Mouse (Mus musculus) kidney, embryonic 15.5 days (tissue): ENCODE results near the gene Gcnt7. TPM values are rescaled to one million over a fixed set of nuclear protein-coding genes. Genes with fewer than 3 reads are reported as not detected.

Experiments
- ATAC-seq: fragments of 200-750 bp; cut with Nextera tagmentation; replicated peaks from 2 replicates; pipeline ENCODE4 v1.8.0; 2017; ENCODE audit warnings: moderate TSS enrichment; ENCODE audit not compliant: low FRiP score
- H3K27ac ChIP-seq: fragments of 300-500 bp; sonication (generic); 2 replicates; pipeline ENCODE4 v1.5.1; 2015; ENCODE audit warnings: mild to moderate bottlenecking, inconsistent platforms
- H3K27me3 ChIP-seq: fragments of 300-500 bp; sonication (generic); 2 replicates; pipeline ENCODE4 v1.6.1; 2015; ENCODE audit warnings: inconsistent platforms
- H3K36me3 ChIP-seq: fragments of 300-500 bp; sonication (generic); 2 replicates; pipeline ENCODE4 v1.6.1; 2015; ENCODE audit warnings: inconsistent platforms
- H3K4me1 ChIP-seq: fragments of 300-500 bp; sonication (generic); 2 replicates; pipeline ENCODE4 v1.6.1; 2015; ENCODE audit warnings: inconsistent platforms
- H3K4me2 ChIP-seq: fragments of 300-500 bp; sonication (generic); 2 replicates; pipeline ENCODE4 v1.6.1; 2015; ENCODE audit warnings: moderate library complexity, mild to moderate bottlenecking, inconsistent platforms
- H3K4me3 ChIP-seq: fragments of 300-500 bp; sonication (generic); replicated peaks from 2 replicates; pipeline ENCODE4 v1.5.1; 2015; ENCODE audit warnings: mild to moderate bottlenecking, inconsistent platforms
- H3K9ac ChIP-seq: fragments of 300-500 bp; sonication (generic); 2 replicates; pipeline ENCODE4 v1.6.1; 2015; ENCODE audit warnings: mild to moderate bottlenecking, inconsistent platforms
- H3K9me3 ChIP-seq: fragments of 300-500 bp; sonication (generic); replicated peaks from 2 replicates; pipeline ENCODE4 v1.6.1; 2016; ENCODE audit warnings: inconsistent platforms
- WGBS: fragments of 180-500 bp; shearing (Covaris S2); methylation state at CpG from one replicate; pipeline ENCODE4 v1.1.7; 2015; ENCODE audit warnings: mixed read lengths; 5-methylcytosine and 5-hydroxymethylcytosine counted together
- polyA plus RNA-seq: library from polyadenylated mRNA; unstranded; fragments of >200 nt; fragmentation: Nextera tagmentation; extraction: Ambion mirVana; gene quantifications from 2 replicates; pipeline ENCODE4 v1.2.1, GENCODE M21; 2015

Gene Gcnt7
- polyA plus RNA-seq, 1 experiment from 2014 or later, result 2.0 TPM

DNA sequence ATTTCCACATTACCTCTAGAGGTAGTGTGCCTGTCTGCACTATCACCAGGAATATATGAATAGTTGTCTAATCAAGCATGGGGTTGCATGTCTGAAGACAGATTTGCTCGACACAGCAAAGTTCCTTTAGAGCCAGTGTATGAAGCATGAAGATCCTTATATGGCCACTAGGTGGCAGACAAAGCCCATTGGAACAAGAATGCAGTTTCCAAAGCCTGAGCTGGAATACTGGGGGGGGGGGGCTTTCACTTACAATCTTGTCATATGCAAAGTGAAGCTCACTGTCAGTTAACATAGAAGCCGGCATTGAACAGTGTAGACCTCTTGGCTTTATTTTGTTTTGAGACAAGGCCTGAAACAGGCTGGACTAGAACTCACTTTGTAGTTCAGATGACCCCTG is 19.5 kb upstream of the Gcnt7 start:
- no peak for ATAC-seq
- Histone ChIP-seq H3K27ac (no peak overlapping the region), H3K9me3 (no peaks in the 10 kb centered on the region), H3K4me2 (no peak overlapping the region), H3K36me3 (no peaks in the 10 kb centered on the region), H3K4me1 (peaks cover 20% of the 10 kb centered on the region), H3K4me3 (no peak overlapping the region), H3K9ac (no peak overlapping the region), H3K27me3 (0 out of 2 replicates have a peak, but pooled peaks cover 3% of the 10 kb centered on the region)
- 6% methylated on average over 2 of the region's 2 CpGs for WGBS

DNA sequence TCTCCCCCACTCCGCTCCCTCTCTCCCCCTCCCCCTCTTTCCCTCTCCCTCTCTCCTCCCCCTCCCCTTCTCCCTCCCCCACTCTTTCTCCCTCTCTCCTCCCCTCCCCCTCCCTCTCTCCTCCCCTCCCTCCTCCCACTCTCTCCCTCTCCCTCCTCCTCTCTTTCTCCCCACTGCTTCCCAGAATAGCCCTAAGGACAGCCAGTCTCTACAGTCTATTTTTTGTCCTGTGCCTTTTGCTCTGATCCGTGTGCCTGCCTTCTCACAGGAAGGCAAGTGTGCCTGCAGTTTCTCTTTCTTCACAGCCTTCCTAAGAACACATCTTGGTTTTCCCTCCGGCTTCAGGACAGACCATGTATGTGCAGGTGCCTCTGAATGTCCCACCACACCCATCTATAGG is 19.0 kb upstream of the Gcnt7 start:
- no peaks in the 10 kb centered on the region for H3K36me3 ChIP-seq
- H3K4me3 ChIP-seq, result no peak overlapping the region
- H3K9me3 ChIP-seq, result no peaks in the 10 kb centered on the region
- WGBS, result 33% methylated on average over 3 of the region's 3 CpGs
- H3K4me2 ChIP-seq, result no peak overlapping the region
- ATAC-seq, result no peak
- H3K9ac ChIP-seq, result no peak overlapping the region
- peaks cover 20% of the 10 kb centered on the region for H3K4me1 ChIP-seq
- H3K27me3 ChIP-seq, result 0 out of 2 replicates have a peak, but pooled peaks cover 3% of the 10 kb centered on the region
- no peak overlapping the region for H3K27ac ChIP-seq

DNA sequence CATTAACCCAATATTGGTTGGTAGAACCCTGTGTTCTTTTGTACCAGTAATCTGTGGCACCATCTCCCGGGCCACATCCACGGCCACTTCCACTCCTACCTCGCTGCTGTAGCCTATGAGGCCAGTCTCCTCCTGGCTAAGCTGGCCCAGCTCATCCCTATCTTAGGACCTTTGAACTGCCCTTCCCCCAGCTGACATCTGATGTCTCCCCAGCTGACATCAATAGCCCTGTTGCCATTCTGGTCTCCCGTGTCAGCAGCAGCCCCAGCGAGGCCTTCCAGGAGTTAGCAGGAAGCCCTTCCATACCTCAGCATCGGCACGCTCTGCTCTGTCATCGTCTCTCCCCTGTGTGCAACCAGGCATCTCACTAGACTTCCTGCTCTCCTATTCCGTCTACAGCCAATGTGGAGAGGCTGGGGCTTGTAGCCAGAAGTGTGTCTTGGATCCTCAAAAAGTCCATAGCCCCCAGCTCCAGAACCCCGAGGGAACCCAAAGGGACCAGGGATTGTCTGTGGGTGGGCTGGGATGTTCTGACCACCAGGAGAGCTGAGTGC is 18.4 kb upstream of the Gcnt7 start:
- H3K36me3 ChIP-seq, result no peaks in the 10 kb centered on the region
- 19% methylated on average over 10 of the region's 10 CpGs for WGBS
- H3K9ac ChIP-seq, result no peak overlapping the region
- peak; percentile 54; the same call in 1 of the 2 replicates for ATAC-seq
- H3K27ac ChIP-seq, result no peak overlapping the region
- 0 out of 2 replicates have a peak, but pooled peaks cover 3% of the 10 kb centered on the region for H3K27me3 ChIP-seq
- H3K9me3 ChIP-seq, result no peaks in the 10 kb centered on the region
- peaks cover 20% of the 10 kb centered on the region for H3K4me1 ChIP-seq
- H3K4me2 ChIP-seq, result no peak overlapping the region
- H3K4me3 ChIP-seq, result no peak overlapping the region

GRCm38 (mm10) chr2:172474970-172475369 is 16.6 kb upstream of the Gcnt7 start:
- 0 out of 2 replicates have a peak, but pooled peaks cover 3% of the 10 kb centered on the region for H3K27me3 ChIP-seq
- no peaks in the 10 kb centered on the region for H3K9me3 ChIP-seq
- WGBS, result 34% methylated on average over 6 of the region's 6 CpGs
- H3K9ac ChIP-seq, result no peak overlapping the region
- no peak overlapping the region for H3K4me3 ChIP-seq
- peaks cover 20% of the 10 kb centered on the region for H3K4me1 ChIP-seq
- peaks cover 1% of the 10 kb centered on the region; the same call in 1 of the 2 replicates for H3K36me3 ChIP-seq
- H3K27ac ChIP-seq, result no peak overlapping the region
- ATAC-seq, result no peak
- no peak overlapping the region for H3K4me2 ChIP-seq

- Histone ChIP-seq H3K9me3 (no peaks in the 10 kb centered on the region), H3K4me1 (peaks cover 20% of the 10 kb centered on the region), H3K4me3 (no peak overlapping the region), H3K27ac (0 out of 2 replicates have a peak overlapping the region, but pooled peaks have one; percentile 7), H3K4me2 (no peak overlapping the region), H3K9ac (no peak overlapping the region), H3K36me3 (peaks cover 15% of the 10 kb centered on the region), H3K27me3 (0 out of 2 replicates have a peak, but pooled peaks cover 3% of the 10 kb centered on the region)
- WGBS, result 32% methylated on average over 8 of the region's 8 CpGs
- no peak for ATAC-seq
Measured at GRCm38 (mm10) chr2:172473591-172473990, 15.2 kb upstream of the Gcnt7 start.

DNA sequence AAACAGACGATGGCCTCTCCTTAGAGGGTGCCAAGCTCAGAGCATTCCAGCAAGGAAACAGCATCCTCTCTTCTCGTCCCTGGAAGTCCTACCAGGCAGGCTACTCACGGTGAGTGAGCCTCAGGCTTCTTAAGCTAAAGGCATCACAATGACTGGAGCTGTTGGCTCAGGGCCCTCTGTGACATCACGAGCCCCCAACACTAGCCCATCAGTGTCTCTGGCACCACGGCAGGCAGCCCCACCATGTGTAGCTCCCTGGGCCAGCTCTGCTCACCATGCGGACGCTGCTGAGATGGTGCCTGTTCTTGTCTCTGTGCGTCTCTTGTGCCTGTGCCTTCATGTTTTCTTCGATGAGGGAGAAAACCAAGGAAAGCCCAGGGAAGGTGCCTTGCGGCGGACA is 13.9 kb upstream of the Gcnt7 start, which contains the start of gene Fam209:
Gene Fam209 (plus strand): TSS at position 203 of the 400 bp plus-strand sequence.
- H3K4me2 ChIP-seq, result no peak within 1 kb of the TSS
- 0 out of 2 replicates have a peak within 1 kb of the TSS, but pooled peaks have one; percentile 7 for H3K27ac ChIP-seq
- peaks cover 15% of the 10 kb centered on the region for H3K4me1 ChIP-seq
- no peak within 1 kb of the TSS for H3K9ac ChIP-seq
- H3K36me3 ChIP-seq, result peaks cover 27% of the 10 kb centered on the region
- H3K27me3 ChIP-seq, result 0 out of 2 replicates have a peak, but pooled peaks cover 3% of the 10 kb centered on the region
- H3K4me3 ChIP-seq, result no peak within 1 kb of the TSS
- H3K9me3 ChIP-seq, result no peaks in the 10 kb centered on the region
- ATAC-seq, result no peak
- 91% methylated on average over 11 of the region's 11 CpGs for WGBS

DNA sequence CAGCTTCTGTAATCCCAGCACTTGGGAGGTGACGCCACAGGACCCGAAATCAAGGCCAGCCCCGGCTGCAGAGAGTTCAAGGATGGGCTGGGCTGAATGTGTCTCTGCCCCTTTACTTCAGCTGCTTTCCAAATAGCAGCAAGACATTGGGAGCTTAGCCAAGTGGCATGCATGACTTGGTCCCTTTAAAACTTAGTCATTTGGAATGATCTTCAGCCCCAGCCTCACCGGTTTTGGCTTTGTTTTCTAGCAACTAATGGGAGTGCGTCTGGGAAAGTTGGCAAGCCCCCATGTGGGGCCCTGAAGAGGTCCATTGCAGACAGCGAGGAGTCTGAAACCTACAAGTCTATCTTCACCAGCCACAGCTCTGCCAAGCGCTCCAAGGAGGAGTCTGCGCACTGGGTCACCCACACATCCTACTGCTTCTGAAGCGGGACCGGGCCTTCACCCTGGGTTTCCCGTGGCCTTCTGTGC is 10.0 kb upstream of the Gcnt7 start:
- H3K36me3 ChIP-seq, result peaks cover 66% of the 10 kb centered on the region
- H3K9ac ChIP-seq, result no peak overlapping the region
- H3K27ac ChIP-seq, result no peak overlapping the region
- H3K4me1 ChIP-seq, result peaks cover 4% of the 10 kb centered on the region; the same call in 1 of the 2 replicates
- H3K27me3 ChIP-seq, result no peaks in the 10 kb centered on the region
- H3K9me3 ChIP-seq, result no peaks in the 10 kb centered on the region
- H3K4me3 ChIP-seq, result no peak overlapping the region
- 91% methylated on average over 11 of the region's 11 CpGs for WGBS
- ATAC-seq, result no peak
- H3K4me2 ChIP-seq, result no peak overlapping the region

GRCm38 (mm10) chr2:172467206-172467605 is 8.8 kb upstream of the Gcnt7 start:
- Histone ChIP-seq H3K36me3 (peaks cover 76% of the 10 kb centered on the region), H3K9me3 (no peaks in the 10 kb centered on the region), H3K9ac (no peak overlapping the region), H3K4me1 (no peaks in the 10 kb centered on the region), H3K27ac (no peak overlapping the region), H3K27me3 (no peaks in the 10 kb centered on the region), H3K4me3 (no peak overlapping the region), H3K4me2 (no peak overlapping the region)
- 92% methylated on average over 5 of the region's 5 CpGs for WGBS
- no peak for ATAC-seq

DNA sequence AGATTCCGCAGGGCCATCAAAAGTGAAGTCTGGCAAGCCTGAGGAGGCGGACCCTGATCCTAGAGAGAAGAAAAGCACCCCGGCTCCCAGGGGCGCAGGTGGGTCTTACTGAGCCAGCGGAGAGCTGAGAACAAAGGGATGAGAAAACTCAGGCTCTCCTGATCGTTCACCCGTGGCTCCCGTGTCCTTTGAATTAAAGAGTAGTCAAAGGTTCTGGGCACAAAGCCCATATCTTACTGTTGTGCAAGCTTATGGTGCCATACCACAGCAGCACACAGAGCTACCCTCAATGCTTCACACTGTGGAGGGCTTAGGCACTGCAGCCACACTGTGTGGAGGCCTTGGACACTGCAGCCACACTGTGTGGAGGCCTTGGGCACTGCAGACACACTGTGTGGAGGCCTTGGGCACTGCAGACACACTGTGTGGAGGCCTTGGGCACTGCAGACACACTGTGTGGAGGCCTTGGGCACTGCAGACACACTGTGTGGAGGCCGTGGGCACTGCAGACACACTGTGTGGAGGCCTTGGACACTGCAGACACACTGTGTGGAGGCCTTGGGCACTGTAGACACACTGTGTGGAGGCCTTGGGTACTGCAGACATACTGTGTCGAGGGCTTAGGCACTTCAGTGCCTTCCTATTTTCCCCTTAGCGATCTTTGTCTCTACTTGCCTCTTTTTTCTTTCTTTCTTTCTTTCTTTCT is 8.2 kb upstream of the Gcnt7 start:
- WGBS, result 90% methylated on average over 11 of the region's 11 CpGs
- no peak for ATAC-seq

DNA sequence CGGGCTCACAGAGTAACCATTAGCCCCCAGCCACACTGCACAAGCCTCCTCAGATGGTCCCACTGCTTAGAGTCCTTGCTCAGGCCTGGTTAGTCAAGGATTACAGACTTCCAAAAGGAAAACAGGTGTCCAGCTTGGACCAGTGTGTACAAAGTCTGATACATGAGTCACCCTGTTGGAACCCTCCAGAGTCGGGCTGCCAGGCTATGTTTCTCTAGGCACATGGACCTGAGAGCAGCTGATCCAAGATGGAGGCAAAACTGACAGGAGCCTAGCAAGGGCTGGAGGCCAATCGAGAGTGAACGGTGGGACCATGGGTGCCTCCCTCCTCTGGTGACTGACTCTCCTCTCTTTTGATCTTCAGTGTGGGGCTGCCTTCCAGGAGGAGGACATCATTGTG is 4.4 kb upstream of the Gcnt7 start:
- Histone ChIP-seq H3K36me3 (peaks cover 86% of the 10 kb centered on the region), H3K9me3 (no peaks in the 10 kb centered on the region), H3K27ac (no peak overlapping the region), H3K4me1 (no peaks in the 10 kb centered on the region), H3K4me3 (no peak overlapping the region), H3K9ac (no peak overlapping the region), H3K27me3 (no peaks in the 10 kb centered on the region), H3K4me2 (no peak overlapping the region)
- ATAC-seq, result no peak
- 93% methylated on average over 4 of the region's 4 CpGs for WGBS

More for the DNA sequence above, 8.2 kb upstream of the Gcnt7 start:
- no peaks in the 10 kb centered on the region for H3K9me3 ChIP-seq
- H3K4me3 ChIP-seq, result no peak overlapping the region
- H3K36me3 ChIP-seq, result peaks cover 81% of the 10 kb centered on the region
- H3K4me2 ChIP-seq, result no peak overlapping the region
- no peak overlapping the region for H3K9ac ChIP-seq
- no peak overlapping the region for H3K27ac ChIP-seq
- no peaks in the 10 kb centered on the region for H3K27me3 ChIP-seq
- no peaks in the 10 kb centered on the region for H3K4me1 ChIP-seq

DNA sequence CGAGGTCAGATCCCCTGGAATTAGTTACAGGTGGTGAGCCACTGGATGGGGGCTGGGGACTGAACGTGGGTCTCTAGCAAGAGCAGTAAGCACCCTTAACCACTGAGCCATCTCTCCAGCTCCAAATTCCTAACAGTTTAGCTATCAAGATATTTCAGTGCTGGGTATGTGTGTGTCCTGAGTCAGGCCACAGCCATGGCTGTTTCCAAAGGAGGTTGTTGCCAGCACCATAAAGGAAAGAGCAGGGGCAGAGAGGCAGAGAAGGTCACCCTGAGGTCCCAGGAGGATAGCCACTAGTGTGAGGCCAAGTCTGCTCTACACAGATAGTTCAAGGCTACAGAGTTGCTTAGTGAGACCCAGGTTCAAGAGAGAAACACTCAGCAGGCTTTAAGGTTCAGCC is 2.3 kb upstream of the Gcnt7 start:
- 75% methylated on average over 2 of the region's 2 CpGs for WGBS
- H3K4me1 ChIP-seq, result no peaks in the 10 kb centered on the region
- no peaks in the 10 kb centered on the region for H3K9me3 ChIP-seq
- H3K27me3 ChIP-seq, result no peaks in the 10 kb centered on the region
- H3K4me2 ChIP-seq, result no peak overlapping the region
- H3K27ac ChIP-seq, result no peak overlapping the region
- ATAC-seq, result no peak
- H3K9ac ChIP-seq, result no peak overlapping the region
- H3K4me3 ChIP-seq, result no peak overlapping the region
- peaks cover 65% of the 10 kb centered on the region for H3K36me3 ChIP-seq

- Histone ChIP-seq H3K9ac (no peak overlapping the region), H3K4me1 (no peaks in the 10 kb centered on the region), H3K9me3 (no peaks in the 10 kb centered on the region), H3K27ac (no peak overlapping the region), H3K4me3 (no peak overlapping the region), H3K4me2 (no peak overlapping the region), H3K27me3 (no peaks in the 10 kb centered on the region), H3K36me3 (peaks cover 69% of the 10 kb centered on the region)
- no peak for ATAC-seq
- WGBS, result 92% methylated on average over 10 of the region's 10 CpGs
Measured at GRCm38 (mm10) chr2:172452458-172452857, 5.9 kb downstream of the Gcnt7 start.
